Mouse (Mus musculus) right cerebral cortex, postnatal 36 days (tissue): ENCODE data around the gene Actr3b.
"Not testable (repeated sequence)": the region's sequence is repeated elsewhere in the genome, so short reads cannot be mapped to it uniquely, and the experiment has no call there.

Source experiments
- DNase-seq, 2 experiments: peaks; one replicate each; pipeline ENCODE4 v3.0.0; 2022; ENCODE audit warnings: low spot score in 2 of 2, mixed read lengths in 1 of 2

The Actr3b gene

DNA sequence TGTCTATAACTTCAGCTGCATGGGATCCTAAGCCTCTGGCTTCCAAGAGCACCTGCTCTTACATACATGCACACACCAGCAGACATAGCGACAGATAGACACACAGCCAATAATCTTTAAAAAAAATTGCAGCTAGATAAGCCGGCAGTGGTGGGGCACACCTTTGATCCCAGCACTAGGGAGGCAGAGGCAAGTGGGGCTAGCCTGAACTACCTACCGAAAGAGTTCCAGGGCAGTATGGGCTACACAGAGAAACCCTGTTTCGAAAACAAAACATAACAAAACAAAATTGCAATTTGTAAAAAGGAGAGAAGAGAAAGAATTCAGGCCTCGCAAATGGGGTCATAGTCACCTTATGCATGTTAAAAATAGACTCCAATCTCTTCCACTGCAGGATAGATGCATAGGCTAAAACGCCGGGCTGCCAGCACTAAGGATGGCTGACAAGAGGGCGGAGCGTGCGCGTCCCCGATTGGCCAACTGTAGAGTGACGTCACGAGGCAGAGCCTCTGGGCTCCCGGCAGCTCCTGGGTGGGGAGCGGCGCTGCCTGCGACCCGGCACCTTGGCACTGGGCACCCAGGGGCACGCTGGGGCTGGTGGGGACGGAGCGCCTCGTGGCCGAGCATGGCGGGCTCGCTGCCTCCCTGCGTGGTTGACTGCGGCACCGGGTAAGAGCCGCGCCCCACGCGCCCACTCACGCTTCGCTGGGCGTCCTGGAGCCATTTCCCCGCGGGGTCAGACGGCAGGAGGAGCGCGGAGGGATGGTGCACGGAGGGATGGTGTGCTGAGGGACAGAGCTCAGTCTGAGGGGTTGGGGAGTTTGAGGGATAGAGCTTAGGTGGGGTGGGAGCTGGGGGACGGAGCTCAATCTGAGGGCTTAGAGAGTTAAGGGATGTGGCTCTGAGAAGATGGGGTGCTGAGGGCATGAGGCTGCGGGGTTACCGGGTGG lies at the start of gene Actr3b:
TSS of gene Actr3b (plus strand) at position 538 of the 950 bp plus-strand sequence.
- peak; percentile 90 to 91 for DNase-seq

DNA sequence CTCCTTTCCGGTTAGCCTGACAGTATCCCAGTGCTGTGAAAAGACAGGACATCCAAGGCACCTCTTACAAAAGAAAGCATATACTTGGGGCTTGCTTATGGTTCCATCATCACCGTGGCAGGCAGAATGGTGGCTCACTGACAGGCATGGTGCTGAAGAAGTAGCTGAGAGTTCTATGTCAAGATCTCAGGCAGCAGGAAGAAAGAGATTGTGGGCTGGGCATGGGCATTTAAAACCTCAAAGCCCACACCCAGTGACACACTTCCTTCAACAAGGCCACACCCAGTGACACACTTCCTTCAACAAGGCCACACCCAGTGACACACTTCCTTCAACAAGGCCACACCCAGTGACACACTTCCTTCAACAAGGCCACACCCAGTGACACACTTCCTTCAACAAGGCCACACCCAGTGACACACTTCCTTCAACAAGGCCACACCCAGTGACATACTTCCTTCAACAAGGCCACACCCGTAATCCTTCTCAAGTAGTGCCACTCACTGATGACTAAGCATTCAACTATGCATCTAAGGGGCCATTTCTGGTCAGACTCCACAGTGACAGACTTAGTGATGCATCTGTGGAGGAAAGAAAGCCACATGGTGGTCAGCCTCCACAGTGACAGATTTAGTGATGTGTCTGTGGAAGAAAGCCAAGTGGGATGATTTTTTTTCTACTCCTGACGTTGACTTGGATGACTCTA lies 46.6 kb upstream of the Actr3b start:
- DNase-seq = not testable (repeated sequence)

DNA sequence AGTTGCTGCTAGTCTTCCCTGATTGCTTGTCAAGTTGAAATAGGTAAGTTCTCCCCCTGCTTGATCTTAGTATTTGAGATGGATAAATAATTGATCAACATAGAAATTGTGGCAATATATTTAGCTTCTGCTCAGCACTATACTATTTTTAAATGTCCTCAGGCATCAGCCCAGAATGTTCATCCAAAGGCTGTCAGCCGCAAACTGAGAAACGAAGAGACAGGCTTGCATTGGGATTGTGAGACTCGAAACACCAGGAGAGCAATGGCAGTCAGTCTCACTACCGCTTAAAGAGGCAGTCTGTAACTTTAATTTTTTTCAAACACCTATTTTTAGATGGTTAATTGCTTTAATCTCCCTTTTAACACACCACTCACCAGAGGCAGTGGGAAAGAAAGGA lies 40.4 kb upstream of the Actr3b start:
- DNase-seq = no peak

DNA sequence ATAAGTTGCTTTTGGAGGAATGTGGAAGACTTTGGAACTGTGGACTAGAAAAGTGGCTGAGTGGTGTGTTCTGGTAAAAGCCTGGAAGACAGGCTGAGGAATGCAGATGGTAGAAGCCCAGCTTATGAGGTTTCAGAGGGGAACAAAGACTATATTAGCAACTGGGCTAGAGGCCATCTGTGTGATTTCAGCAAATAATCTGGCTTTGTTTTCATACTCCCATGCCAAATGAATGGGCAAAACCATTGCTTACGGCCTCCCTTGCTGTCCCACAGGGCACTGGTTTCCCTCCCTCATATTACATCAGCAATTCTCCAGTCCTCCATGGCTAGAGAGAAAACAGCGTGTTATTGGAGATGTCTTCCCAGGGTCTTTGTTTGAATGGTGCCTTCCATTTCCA lies 36.8 kb upstream of the Actr3b start:
- no peak for DNase-seq

DNA sequence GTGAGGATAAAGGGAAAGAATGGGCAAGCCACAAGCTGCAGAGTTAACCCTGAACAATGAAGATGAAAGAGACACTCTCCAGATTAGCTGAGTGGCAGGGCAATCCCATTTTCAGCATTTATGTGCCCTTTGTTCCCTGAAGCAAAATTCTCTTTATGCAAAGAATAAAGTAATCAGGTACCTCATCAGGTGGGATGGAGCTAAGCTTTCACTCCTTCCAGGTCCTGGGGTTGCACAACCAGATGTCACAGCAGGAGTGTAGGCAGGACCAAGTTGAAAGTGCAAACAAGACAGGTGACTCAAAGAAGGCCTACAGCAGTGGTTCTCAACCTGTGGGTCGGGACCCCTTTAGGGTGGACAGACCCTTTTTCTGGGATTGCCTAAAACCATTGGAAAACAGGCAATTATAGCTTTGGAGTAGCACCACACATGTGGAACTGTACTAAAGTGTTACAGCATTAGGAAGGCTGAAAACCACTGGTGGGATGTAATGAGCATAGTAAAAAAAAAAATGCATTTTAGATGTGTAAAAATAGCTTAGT lies 35.6 kb upstream of the Actr3b start:
- no peak for DNase-seq

DNA sequence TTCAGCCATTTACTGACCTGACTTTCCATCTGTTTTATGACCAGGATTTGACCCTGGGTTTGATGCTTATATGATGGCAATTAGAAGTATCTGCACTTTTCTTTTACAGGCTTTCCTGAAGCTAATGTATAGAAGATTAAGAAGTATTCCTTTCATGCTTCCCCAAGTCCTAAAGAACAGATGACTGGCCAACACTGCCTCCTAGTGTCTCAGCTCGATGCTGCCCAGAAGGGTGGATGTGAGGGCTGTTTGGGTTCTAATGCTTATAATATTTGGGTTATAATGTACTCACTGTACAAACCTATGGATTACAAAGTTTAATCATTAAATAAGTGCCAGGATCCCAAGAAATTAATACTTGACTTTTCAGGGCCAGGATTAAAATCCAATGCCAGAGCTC lies 25.5 kb upstream of the Actr3b start:
- DNase-seq = peak in 1 of 2 experiments; percentile 19

DNA sequence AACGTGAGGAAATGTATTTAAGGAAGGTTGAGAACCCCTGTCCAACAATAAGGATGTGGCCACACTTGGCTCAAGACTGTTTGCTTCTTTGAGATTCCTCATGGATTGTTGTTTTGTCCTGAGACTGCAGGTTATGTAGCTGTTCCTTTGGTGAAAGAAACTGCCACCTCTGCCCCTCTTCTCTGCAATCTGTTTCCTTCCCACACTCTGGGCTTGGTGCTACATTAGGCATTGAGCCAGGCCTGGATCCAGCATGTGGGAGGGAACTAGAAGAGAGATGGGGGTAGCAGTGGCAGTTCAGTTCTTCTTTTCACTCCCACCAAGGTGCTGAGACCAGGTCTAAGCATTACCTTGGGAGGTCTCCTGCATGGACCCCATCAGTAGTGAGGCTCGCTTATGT lies 23.9 kb upstream of the Actr3b start:
- DNase-seq = peak; percentile 46 to 60

DNA sequence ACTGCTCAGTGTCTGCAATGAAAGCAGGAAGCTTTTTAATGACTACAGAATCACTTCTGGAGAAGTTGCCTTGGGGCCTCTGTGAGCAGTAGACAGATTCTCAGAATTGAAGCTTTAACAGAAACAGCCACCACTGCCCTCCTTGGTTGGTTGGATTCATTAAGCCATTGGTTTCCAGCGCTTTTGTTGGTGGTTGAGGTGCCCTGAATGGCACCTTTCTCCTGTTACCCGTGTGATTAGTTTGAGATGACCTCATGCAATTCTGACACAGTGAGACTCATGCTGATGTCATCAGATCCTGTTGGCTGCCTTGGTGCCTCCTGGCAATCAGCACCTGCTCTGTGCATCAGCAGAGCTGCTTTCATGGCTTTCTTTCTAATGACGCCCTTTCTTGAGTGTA lies 21.3 kb upstream of the Actr3b start:
- DNase-seq = no peak

DNA sequence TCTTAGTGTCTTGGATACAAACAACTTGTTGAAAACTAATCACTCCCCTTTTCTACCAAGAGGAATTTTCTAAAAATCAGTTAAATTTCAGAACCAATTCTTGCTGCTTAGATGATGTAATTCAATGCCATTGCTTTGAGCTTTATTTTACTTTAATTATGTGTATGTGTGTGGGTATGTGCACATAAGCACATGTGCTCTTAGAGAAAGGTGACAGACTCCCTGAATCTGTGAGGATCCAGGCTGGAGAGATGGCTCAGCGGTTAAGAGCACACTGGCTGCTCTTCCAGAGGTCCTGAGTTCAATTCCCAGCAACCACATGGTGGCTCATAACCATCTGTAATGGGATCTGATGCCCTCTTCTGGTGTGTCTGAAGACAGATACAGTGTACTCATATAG lies 20.9 kb upstream of the Actr3b start:
- DNase-seq = not testable (repeated sequence)

DNA sequence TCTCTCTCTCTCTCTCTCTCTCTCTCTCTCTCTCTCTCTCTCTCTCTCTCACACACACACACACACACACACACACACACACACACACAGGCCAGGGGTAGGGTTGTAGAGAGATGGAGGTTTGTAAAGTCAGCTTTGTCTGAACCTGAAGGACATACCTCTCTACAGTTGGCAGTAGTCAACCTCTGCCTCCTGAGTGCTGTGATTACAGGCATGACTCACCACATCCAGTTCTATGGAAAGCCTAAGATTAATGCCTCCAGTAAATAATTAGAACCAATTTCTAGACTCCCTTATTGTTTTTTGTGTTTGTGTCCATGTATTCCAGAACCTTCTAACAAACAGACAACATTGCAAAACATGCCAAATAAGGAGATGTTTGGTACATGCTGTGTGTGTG lies 11.9 kb upstream of the Actr3b start:
- DNase-seq = no peak

DNA sequence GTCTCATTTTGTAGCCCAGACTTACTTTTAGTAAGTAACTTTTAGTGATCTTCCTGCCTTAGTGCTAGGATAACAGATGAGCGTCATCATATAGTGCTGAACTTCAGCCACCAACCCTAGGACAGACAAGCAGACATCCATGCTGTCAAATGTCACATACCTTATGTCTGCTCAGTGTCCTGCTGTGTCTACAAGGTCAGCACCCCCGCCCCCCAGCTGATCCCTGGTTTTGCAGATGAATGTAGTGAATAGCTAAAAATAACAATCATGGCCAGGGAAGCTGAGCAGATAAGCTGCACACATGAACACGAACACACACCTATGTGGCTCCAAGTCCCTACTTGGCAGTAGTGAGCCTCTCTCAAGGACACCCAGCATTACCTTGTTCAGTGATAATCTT lies 11.2 kb upstream of the Actr3b start:
- no peak for DNase-seq

DNA sequence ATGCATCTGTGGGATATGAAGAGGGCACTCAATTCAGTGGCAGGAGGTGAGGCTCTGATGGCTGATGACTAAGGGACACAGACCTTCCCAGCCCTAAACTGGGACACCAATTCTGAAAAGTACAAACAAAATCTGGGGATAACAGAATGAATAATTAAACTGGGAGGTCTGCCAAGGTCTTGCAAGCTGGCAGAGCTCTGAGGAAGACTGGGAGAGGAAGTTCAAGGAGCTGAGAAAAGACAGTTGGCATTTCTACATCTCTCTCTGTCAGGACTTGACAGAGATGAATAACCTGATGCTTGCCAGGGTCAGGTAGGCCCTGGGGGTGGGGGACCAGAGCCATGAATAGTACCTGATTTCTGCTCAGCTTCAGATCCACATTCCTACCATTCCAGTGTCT lies 8.2 kb upstream of the Actr3b start:
- no peak for DNase-seq

DNA sequence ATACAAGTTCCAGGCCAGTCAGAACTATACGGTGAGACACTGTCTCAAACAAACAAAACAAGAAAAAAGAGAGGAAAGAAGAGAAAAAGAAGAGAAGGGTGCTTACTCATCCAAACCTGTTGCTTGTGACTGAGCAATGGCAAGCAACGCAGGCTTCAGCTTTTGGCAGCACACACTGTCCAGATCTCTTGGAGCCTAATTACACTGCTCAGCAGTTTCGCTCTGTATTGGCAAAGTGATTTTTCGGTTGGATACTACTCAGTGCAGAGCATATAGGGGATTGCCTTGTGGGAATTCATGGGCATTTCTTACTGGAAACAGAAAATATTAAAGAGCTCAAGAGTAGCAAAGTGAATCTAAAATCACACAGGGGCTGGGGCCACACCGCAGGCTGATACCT lies 6.9 kb upstream of the Actr3b start:
- no peak for DNase-seq

DNA sequence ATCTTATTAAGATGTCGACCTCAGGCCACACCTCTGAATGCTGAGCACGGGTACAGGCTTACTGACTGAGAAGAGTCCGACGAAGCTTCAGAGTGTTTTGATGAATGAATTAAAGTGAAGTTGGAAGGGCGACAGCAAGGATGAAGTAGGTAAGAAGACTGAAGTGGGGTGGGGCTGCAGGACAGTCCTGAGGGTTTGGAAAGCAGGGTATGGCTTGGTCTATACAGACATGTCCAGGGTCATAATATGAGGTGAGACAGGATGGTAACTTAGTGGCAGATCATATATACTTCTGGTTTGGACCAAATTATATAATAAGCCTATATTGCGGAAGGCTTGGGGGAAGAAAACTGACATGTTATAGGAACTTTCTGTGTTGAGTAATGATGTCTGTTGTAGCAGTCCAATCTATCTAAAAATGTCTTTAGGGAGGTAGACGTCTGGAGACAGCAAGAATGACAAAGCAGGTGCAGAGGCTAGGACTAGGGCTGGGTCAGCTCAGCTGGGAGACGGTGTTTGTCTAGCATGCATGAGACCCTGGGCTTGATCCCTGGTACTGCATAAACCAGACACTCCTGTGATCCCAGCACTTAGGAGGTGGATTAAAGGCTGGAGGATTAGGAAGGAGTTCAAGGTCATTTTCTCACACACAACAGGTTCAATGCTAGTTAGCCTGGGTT lies 6.1 kb upstream of the Actr3b start:
- DNase-seq = no peak

DNA sequence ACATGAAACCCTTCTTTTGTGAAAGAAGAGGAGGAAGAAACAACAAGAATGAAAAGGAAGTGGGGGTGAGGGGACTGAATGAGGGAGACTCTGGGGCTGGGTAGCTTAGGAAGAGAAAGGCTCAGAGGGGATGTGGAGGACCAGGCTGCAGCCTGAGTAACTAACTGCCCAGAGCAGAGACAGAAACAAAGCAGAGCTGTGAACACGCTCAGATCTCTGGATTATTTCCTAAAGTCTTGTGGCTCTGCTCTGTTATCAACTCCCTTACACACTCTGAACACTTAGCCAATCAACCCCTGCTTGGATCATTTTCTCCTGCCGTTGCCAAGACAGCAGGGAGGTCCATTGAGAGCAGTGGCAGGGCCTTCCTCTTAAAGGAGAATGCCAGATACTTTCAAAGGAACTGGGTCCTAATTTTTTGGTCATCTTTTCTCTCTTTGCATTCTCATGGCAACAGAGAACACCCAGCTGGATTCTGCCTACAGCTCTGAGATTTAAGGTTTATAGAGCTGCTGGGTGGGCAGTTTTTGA lies 5.5 kb upstream of the Actr3b start:
- no peak for DNase-seq

DNA sequence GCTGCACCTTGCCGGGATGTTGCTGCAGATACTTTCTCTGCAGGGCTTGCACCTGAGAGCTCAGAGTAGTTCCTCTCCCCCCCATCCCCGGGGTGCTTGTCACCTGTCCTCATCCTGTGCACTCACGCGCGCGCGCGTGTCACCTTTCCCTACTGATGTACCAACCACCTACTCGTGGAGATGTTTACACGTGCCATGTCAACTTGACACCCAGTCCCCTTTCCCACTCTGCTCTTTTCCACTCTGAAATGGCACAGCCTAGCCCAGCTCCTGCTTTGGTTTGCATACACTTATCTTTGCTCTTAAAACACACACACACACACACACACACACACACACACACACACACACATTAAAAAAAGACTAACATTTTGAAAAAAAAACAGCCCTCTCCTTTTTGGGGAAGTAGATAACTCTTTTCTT lies 624 bp downstream of the Actr3b start:
- peak in 1 of 2 experiments; percentile 47 for DNase-seq

DNA sequence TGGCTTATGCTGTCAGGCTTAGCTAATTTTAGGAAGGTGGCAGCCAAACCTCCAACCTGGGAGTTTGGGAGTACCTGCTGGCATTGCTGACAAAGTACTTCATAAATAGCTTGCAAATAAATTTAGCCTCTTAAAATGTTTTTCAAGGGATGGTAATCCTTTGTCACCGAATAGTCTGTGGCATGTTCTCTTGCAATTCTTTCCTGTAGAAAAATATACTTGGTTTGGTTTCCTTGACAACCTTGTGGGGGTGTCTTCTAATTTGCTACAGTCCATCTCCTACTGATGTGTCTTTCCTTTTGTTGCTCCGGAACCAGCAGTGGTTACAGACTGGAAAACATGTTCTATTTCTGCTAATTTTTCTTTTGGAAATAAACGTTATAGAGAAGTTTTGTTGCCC lies 1.1 kb downstream of the Actr3b start:
- no peak for DNase-seq

DNA sequence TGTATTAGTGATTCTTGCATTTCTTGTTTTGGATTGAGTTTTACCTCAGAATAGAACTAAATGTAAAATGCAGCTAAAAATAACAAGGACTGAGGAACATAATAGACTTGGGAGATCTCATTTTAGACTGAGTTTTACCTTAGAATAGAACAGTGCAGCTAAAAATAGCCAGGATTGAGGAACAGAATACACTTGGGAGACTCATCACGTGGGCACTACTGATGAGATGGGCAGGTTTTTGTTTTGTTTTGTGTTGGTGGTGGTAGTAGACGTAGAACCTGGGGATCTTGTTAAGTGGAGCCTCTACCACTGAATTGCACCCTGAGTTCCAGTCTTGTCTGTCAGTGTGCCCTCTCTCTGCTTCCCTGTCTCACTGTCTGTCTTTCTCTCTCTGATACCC lies 2.1 kb downstream of the Actr3b start:
- no peak for DNase-seq

DNA sequence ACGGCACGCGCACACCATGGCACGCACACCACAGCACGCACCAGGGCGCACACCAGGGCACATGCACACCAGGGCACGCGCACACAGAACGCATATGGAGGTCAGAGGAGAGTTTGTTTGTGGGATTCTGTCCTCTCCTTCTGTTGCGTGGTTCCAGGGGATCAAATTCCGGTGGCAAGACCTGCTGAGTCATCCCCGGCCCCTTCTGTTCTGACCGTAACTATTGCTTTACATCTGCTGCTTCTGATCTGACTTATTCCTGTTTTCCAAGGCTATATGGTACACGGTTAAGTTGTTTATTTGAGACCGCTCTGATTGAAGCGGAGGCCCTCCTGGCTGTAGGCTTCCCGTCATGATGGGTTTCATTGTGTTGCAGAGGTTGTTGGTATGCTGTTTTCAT lies 9.2 kb downstream of the Actr3b start:
- DNase-seq = no peak

DNA sequence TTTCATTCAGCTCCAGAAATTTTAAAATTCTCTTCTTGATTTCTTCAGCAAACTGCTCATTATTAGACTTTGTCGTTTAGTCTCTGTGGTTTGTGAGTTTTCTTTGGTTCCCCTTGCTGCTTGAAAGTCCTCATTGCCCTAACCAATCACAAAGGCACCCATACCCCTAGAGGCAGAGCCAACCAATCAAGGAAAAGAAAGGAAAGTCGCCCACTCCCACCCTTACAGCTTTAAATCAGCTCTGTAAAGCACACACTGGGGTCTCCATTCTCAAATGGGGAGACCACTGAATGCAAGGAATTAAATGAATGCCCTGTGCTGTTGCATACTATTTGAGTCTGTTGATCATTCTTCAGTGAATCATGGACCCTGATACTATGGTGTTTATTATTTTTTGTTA lies 9.6 kb downstream of the Actr3b start:
- DNase-seq = no peak

DNA sequence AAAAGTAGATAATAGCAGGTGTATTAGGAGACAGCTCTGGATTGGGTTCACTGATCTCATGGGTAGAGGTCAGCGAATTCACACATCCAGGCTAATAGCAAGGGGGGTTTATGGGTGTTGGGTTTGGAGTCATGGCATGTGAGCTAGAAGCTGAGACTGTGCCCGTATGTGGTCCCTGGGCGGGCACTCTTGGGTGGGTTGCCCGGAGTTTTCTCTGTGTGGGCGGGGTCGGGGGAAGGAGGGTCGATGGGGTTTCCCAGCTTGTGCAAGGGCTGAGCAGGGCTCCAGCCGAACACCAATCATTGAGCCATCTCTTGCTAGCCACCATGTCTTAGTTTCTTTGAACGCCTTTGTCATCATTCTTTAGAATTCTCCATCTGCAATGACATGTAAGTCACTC lies 12.7 kb downstream of the Actr3b start:
- no peak for DNase-seq
